Mouse (Mus musculus) cerebellum, adult 9-11 months (tissue): ENCODE measurements at regions not wholly inside any gene's neighbourhood (a gene's known extent, or its start where the extent isn't known, plus 50 kb on each side); places are given as distances from the start of the nearest gene placed in this dataset.
A peak's percentile ranks its signal among the peaks of the same experiment; 100 is the strongest.

Experiments used
- DNase-seq: peaks from one replicate; pipeline ENCODE4 v3.0.0; 2022

GRCm38 (mm10) chr3:78412669-78413419 is 873.5 kb downstream of the Rapgef2 start:
- no peak for DNase-seq

GRCm38 (mm10) chr3:78411395-78411794 is 874.9 kb downstream of the Rapgef2 start:
- DNase-seq = no peak

- no peak for DNase-seq
Measured at GRCm38 (mm10) chr3:78409237-78409636, 877.1 kb downstream of the Rapgef2 start.

GRCm38 (mm10) chr3:78405760-78406467 is 880.4 kb downstream of the Rapgef2 start:
- DNase-seq = no peak

GRCm38 (mm10) chr3:78358377-78358776 is 927.9 kb downstream of the Rapgef2 start:
- DNase-seq = peak; percentile 7

GRCm38 (mm10) chr3:78339891-78340290 is 946.4 kb downstream of the Rapgef2 start:
- DNase-seq = no peak

GRCm38 (mm10) chr3:78311630-78312406 is 974.5 kb downstream of the Rapgef2 start:
- DNase-seq = no peak

GRCm38 (mm10) chr3:78300506-78300905 is 985.8 kb downstream of the Rapgef2 start:
- DNase-seq = no peak

- DNase-seq = no peak
Measured at GRCm38 (mm10) chr3:78291894-78292293, 994.4 kb downstream of the Rapgef2 start.

GRCm38 (mm10) chr3:78284071-78284470 is 1002.2 kb downstream of the Rapgef2 start:
- no peak for DNase-seq

GRCm38 (mm10) chr3:78236920-78237319 is 1049.4 kb downstream of the Rapgef2 start:
- no peak for DNase-seq

GRCm38 (mm10) chr3:78209729-78210128 is 1076.6 kb downstream of the Rapgef2 start:
- no peak for DNase-seq

GRCm38 (mm10) chr3:78162601-78163000 is 1123.7 kb downstream of the Rapgef2 start:
- no peak for DNase-seq

- DNase-seq = peak; percentile 21
Measured at GRCm38 (mm10) chr3:78158450-78158849, 1127.9 kb downstream of the Rapgef2 start.
